Mouse (Mus musculus): Measurements from ENCODE around the gene Hist1h1b. TPM values are rescaled to one million over a fixed set of nuclear protein-coding genes. Genes with fewer than 3 reads are reported as not detected.
"Not testable (repeated sequence)": the region's sequence is repeated elsewhere in the genome, so short reads cannot be mapped to it uniquely, and the experiment has no call there.

Gene Hist1h1b
- polyA plus RNA-seq, 1 experiment from 2014 or later, result 10.6 TPM

GRCm38 (mm10) chr13:21734906-21735767, 45.3 kb downstream of the Hist1h1b start, which contains the start of gene Hist1h4j:
Gene Hist1h4j, plus strand, starts transcription at chr13:21735064.
- peak; percentile 93 for ATAC-seq (ENCODE audit: insufficient read depth, low FRiP score)
- peak within 1 kb of the TSS; percentile 75 for H3K4me2 ChIP-seq (ENCODE audit: low read depth, low read length)
- WGBS, result under 1% methylated on average over 47 of the region's 56 CpGs

GRCm38 (mm10) chr13:21734010-21734905, 46.2 kb downstream of the Hist1h1b start:
- H3K4me2 ChIP-seq (ENCODE audit: low read depth, low read length), result peak overlapping the region; percentile 75
- H3K27me3 ChIP-seq (ENCODE audit: control insufficient read depth, insufficient read depth, low read length), result no peaks in the 10 kb centered on the region
- H3K27ac ChIP-seq (ENCODE audit: low read length), result peak overlapping the region; percentile 93
- 0 out of 2 replicates have a peak, but pooled peaks cover 2% of the 10 kb centered on the region for H3K4me1 ChIP-seq (ENCODE audit: control insufficient read depth, insufficient read depth, low read length)
- WGBS, result under 1% methylated on average over 21 of the region's 21 CpGs
- H3K36me3 ChIP-seq (ENCODE audit: control insufficient read depth, insufficient read depth, low read length), result no peaks in the 10 kb centered on the region
- H3K9ac ChIP-seq (ENCODE audit: low read length), result peak overlapping the region; percentile 72
- ATAC-seq (ENCODE audit: insufficient read depth, low FRiP score), result peak; percentile 75
- peak overlapping the region; percentile 51 for H3K4me3 ChIP-seq (replicated peaks; ENCODE audit: low read length)
- H3K9me3 ChIP-seq (replicated peaks; ENCODE audit: control insufficient read depth, low read length), result no peaks in the 10 kb centered on the region

More at GRCm38 (mm10) chr13:21734906-21735767, 45.3 kb downstream of the Hist1h1b start, which contains the start of gene Hist1h4j:
- H3K4me3 ChIP-seq (replicated peaks; ENCODE audit: low read length), result peak within 1 kb of the TSS; percentile 51
- not testable (repeated sequence) for H3K36me3 ChIP-seq (ENCODE audit: control insufficient read depth, insufficient read depth, low read length); H3K9me3 ChIP-seq (replicated peaks; ENCODE audit: control insufficient read depth, low read length); H3K4me1 ChIP-seq (ENCODE audit: control insufficient read depth, insufficient read depth, low read length); H3K27me3 ChIP-seq (ENCODE audit: control insufficient read depth, insufficient read depth, low read length)
- H3K9ac ChIP-seq (ENCODE audit: low read length), result peak within 1 kb of the TSS; percentile 72
- peak within 1 kb of the TSS; percentile 93 for H3K27ac ChIP-seq (ENCODE audit: low read length)

GRCm38 (mm10) chr13:21733466-21733865, 47.0 kb downstream of the Hist1h1b start:
- no peaks in the 10 kb centered on the region for H3K36me3 ChIP-seq (ENCODE audit: control insufficient read depth, insufficient read depth, low read length)
- H3K27me3 ChIP-seq (ENCODE audit: control insufficient read depth, insufficient read depth, low read length), result no peaks in the 10 kb centered on the region
- no peak overlapping the region for H3K4me2 ChIP-seq (ENCODE audit: low read depth, low read length)
- H3K4me1 ChIP-seq (ENCODE audit: control insufficient read depth, insufficient read depth, low read length), result 0 out of 2 replicates have a peak, but pooled peaks cover 2% of the 10 kb centered on the region
- H3K27ac ChIP-seq (ENCODE audit: low read length), result no peak overlapping the region
- no peak for ATAC-seq (ENCODE audit: insufficient read depth, low FRiP score)
- no peak overlapping the region for H3K9ac ChIP-seq (ENCODE audit: low read length)
- H3K4me3 ChIP-seq (replicated peaks; ENCODE audit: low read length), result no peak overlapping the region
- H3K9me3 ChIP-seq (replicated peaks; ENCODE audit: control insufficient read depth, low read length), result no peaks in the 10 kb centered on the region
- 79% methylated on average over 5 of the region's 5 CpGs for WGBS

Small RNA genes within 50 kb of the gene (microRNA-seq; reads per million reads assigned to microRNA genes)
- gene Gm19658 (not detected), gene Gm44346 (not detected), gene Gm44454 (not detected)

Other genes with a start within 250 kb of the Hist1h1b start
- gene Zkscan8, start 249.5 kb downstream of the Hist1h1b start, polyA plus RNA-seq (2015; fragmentation: Nextera tagmentation; extraction: Ambion mirVana), result 6.1 and 6.8 TPM in 2 replicates
- 0.14 and 0.18 TPM in 2 replicates for gene Olfr1366, start 237.8 kb downstream of the Hist1h1b start, polyA plus RNA-seq (2015; fragmentation: Nextera tagmentation; extraction: Ambion mirVana)
- gene Olfr1535, start 220.7 kb downstream of the Hist1h1b start, polyA plus RNA-seq (2015; fragmentation: Nextera tagmentation; extraction: Ambion mirVana), result 0.13 TPM in 1 of 2 replicates, not detected in the other
- not detected in 2 replicates for gene Olfr1364, start 198.9 kb downstream of the Hist1h1b start, polyA plus RNA-seq (2015; fragmentation: Nextera tagmentation; extraction: Ambion mirVana)
- not detected in 2 replicates for gene Olfr1362, start 166.6 kb downstream of the Hist1h1b start, polyA plus RNA-seq (2015; fragmentation: Nextera tagmentation; extraction: Ambion mirVana)
- gene Olfr11, start 138.1 kb downstream of the Hist1h1b start, polyA plus RNA-seq (2015; fragmentation: Nextera tagmentation; extraction: Ambion mirVana), result not detected in 2 replicates
- gene Olfr1361, start 117.2 kb downstream of the Hist1h1b start, polyA plus RNA-seq (2015; fragmentation: Nextera tagmentation; extraction: Ambion mirVana), result not detected in 2 replicates
- gene Olfr1360, start 103.2 kb downstream of the Hist1h1b start, polyA plus RNA-seq (2015; fragmentation: Nextera tagmentation; extraction: Ambion mirVana), result not detected in 2 replicates
- not detected in 2 replicates for gene Olfr1359, start 82.5 kb downstream of the Hist1h1b start, polyA plus RNA-seq (2015; fragmentation: Nextera tagmentation; extraction: Ambion mirVana)
- gene Hist1h2bl, start 64.5 kb downstream of the Hist1h1b start, polyA plus RNA-seq (2015; fragmentation: Nextera tagmentation; extraction: Ambion mirVana), result 1.5 and 3.8 TPM in 2 replicates
- gene Hist1h2ai, start 64.2 kb downstream of the Hist1h1b start, polyA plus RNA-seq (2015; fragmentation: Nextera tagmentation; extraction: Ambion mirVana), result 7.3 and 11.8 TPM in 2 replicates
- gene Hist1h3h, start 63.0 kb downstream of the Hist1h1b start, polyA plus RNA-seq (2015; fragmentation: Nextera tagmentation; extraction: Ambion mirVana), result 4.6 and 5.6 TPM in 2 replicates
- 1.9 and 2.5 TPM in 2 replicates for gene Hist1h2bm, start 58.6 kb downstream of the Hist1h1b start, polyA plus RNA-seq (2015; fragmentation: Nextera tagmentation; extraction: Ambion mirVana)
- gene Hist1h4j, start 45.6 kb downstream of the Hist1h1b start, polyA plus RNA-seq (2015; fragmentation: Nextera tagmentation; extraction: Ambion mirVana), result 1.7 and 2.3 TPM in 2 replicates
- 3.9 and 8.4 TPM in 2 replicates for gene Hist1h4k, start 30.1 kb downstream of the Hist1h1b start, polyA plus RNA-seq (2015; fragmentation: Nextera tagmentation; extraction: Ambion mirVana)
- gene Hist1h2ak, start 26.8 kb downstream of the Hist1h1b start, polyA plus RNA-seq (2015; fragmentation: Nextera tagmentation; extraction: Ambion mirVana), result 18.1 and 21.5 TPM in 2 replicates
- 1.3 and 2.9 TPM in 2 replicates for gene Hist1h2bn, start 26.5 kb downstream of the Hist1h1b start, polyA plus RNA-seq (2015; fragmentation: Nextera tagmentation; extraction: Ambion mirVana)
- 59.9 and 94.5 TPM in 2 replicates for gene Hist1h3i, start 2.7 kb upstream of the Hist1h1b start, polyA plus RNA-seq (2015; fragmentation: Nextera tagmentation; extraction: Ambion mirVana)
- 1.9 and 2.6 TPM in 2 replicates for gene Hist1h2an, start 6.6 kb upstream of the Hist1h1b start, polyA plus RNA-seq (2015; fragmentation: Nextera tagmentation; extraction: Ambion mirVana)
- 0.77 and 1.4 TPM in 2 replicates for gene Hist1h2bp, start 6.8 kb upstream of the Hist1h1b start, polyA plus RNA-seq (2015; fragmentation: Nextera tagmentation; extraction: Ambion mirVana)
- gene Hist1h2bq, start 29.6 kb upstream of the Hist1h1b start, polyA plus RNA-seq (2015; fragmentation: Nextera tagmentation; extraction: Ambion mirVana), result 9.1 and 14.2 TPM in 2 replicates
- gene Hist1h2ao, start 29.8 kb upstream of the Hist1h1b start, polyA plus RNA-seq (2015; fragmentation: Nextera tagmentation; extraction: Ambion mirVana), result 1.5 TPM in 1 of 2 replicates, not detected in the other
- not detected in 2 replicates for gene Hist1h4m, start 31.1 kb upstream of the Hist1h1b start, polyA plus RNA-seq (2015; fragmentation: Nextera tagmentation; extraction: Ambion mirVana)
- gene Hist1h4n, start 51.6 kb upstream of the Hist1h1b start, polyA plus RNA-seq (2015; fragmentation: Nextera tagmentation; extraction: Ambion mirVana), result 13.0 and 15.5 TPM in 2 replicates
- 1,905 and 2,657 TPM in 2 replicates for gene Hist1h2ap, start 52.9 kb upstream of the Hist1h1b start, polyA plus RNA-seq (2015; fragmentation: Nextera tagmentation; extraction: Ambion mirVana)
- gene Hist1h2br, start 53.1 kb upstream of the Hist1h1b start, polyA plus RNA-seq (2015; fragmentation: Nextera tagmentation; extraction: Ambion mirVana), result 11.8 and 18.5 TPM in 2 replicates
- gene Zfp184, start 164.5 kb upstream of the Hist1h1b start, polyA plus RNA-seq (2015; fragmentation: Nextera tagmentation; extraction: Ambion mirVana), result 5.3 and 6.2 TPM in 2 replicates
- 0.09 TPM in 1 of 2 replicates, not detected in the other for gene Pom121l2, start 200.6 kb upstream of the Hist1h1b start, polyA plus RNA-seq (2015; fragmentation: Nextera tagmentation; extraction: Ambion mirVana)
- gene Prss16, start 229.1 kb upstream of the Hist1h1b start, polyA plus RNA-seq (2015; fragmentation: Nextera tagmentation; extraction: Ambion mirVana), result 0.92 and 1.1 TPM in 2 replicates